Mouse (Mus musculus): ENCODE results near the gene Alkbh2.

The Alkbh2 gene

DNA sequence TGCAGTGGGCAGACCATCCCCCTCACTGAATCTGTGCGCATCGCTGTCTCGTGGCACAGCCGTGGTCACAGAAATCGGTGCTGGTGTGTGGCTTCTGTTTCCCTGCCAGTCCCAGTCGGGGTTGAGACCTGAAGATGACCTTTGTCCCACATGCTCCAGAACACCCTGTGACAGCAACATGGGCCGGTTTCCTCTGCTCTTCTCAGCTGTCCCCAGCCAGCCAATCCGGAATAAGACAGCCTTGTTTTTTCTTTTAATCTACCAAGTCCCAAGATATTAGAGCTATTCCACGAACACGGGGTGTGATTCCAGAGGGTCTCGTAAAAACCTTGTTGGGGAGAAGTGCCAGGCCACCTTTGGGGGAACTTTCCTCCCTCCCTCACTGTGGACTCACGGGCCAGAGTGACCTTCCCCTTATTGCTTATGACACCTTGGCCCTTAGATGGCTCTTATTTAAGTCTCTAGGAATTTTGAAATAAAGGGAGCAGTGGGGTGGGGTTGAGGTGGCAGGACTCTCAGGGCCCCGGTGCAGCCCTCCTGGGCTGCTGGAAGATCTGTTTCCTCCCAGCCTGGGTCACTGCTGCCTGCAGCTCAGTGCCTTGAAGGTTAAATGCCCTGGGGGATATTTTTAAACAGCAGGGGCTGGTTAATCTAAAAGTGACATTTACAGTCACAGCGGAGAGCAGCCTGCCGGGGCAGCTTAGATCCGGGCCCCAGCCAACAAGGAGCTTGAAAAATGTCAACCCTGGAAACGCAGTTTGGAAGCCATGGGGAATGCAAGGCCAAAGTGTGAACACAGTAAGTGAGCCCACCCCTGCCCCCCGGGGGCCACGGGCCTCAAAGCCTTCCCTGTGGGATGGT, 18.2 kb upstream of the Alkbh2 start, which contains the start of gene Acacb:
TSS of gene Acacb (plus strand) at position 508 of the 861 bp plus-strand sequence.
- DNase-seq (ENCODE audit: low read depth, low spot score): no peak

DNA sequence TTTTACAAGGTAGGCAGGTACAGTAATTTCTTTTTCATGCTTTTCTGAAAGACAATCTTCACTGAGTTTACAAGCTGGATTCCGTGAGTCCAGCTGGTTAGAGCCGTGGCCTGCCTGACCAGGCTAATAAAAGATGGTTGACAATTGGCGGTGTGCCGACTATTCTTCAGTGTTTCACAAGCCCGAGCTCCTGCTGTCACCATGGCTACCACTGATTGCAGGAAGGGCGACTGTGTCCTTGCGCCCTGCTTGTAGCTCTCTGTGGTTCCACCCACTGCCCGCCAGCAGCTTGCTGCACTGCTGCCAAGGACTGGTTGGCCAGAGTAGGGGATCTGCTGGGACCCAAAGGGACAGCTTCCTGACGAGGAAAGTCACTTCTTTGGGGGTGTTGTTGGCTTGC, 11.2 kb upstream of the Alkbh2 start:
- DNase-seq (ENCODE audit: low read depth, low spot score): no peak

DNA sequence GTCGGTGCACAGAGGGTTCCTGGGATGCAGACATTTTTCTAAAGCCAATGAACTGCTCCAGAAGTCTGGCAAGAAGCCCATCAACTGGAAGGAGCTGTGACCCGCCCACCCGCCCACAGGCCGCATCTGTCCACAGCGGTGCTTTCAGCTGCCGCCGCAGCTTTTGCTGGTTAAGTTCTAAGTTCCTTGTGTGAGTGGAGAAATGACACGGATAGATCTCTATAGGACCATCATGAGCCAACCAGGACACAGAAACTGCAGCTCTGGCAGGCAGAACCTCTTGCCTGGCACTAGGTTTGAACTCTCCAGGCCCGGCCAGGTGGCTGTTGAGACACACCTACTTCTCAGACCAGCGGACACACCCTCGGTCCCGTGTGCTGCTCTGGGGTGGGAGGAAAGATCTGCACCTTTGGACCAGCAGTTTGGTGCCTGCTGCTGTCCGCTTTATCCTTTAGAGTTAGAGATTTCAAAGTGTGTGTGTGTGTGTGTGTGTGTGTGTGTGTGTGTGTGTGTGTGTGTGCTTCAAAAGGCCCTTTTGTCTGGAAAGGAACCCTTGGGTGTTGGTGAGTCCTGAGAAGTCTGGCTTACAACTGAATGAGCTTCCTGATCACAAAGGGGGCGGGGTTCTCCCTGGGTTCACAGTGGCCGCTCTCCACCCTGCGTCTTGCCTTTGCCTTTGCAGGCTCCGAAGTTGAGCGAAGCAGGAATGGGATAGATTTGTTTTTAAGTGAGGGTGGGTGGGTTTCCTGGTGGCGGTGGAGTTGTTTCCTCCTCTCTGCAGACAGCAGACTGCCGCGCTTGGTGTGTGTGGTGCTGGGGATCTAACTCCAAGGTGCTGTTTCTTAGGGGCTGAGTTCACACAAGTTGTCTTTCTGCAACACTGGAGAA, 10.5 kb upstream of the Alkbh2 start:
- DNase-seq (ENCODE audit: low read depth, low spot score): no peak

DNA sequence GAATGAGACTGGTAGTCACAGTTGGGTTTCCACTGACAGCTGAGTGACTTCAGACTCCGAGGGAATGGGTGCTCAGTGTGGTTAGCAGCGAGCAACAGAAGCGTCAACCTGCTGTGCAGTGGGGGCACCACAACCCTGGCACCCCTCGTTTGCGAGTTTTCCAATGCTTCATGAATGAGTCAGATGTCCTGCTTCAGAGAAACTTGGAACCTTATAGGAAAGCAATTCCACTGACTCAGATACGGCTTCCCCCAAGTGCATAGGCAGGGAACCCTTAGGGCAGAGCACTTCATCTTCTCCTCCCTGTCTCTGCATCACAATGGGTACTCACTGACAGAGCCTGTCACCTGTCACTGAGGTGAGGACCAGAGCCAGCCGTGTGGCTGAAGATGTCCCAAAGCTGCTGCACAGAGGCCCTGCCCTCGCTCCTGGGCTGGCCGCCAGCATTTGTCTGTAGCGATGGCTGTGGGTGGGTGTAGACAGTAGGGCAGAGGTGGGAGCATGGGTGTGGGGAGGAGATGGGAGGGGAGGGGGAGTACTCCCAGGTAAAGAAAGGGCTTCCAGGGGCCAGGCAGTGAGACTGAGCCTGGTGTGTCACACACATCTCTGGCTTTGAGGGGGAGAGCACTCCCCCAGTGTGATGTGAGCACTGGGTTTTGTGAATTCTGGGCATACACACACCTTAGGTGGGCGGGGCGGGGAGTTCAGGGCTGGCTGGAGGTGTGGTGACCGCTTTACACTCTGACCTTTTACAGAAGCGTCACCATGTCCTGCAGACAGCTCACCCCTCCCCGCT, 9.7 kb upstream of the Alkbh2 start:
- DNase-seq (ENCODE audit: low read depth, low spot score): no peak

DNA sequence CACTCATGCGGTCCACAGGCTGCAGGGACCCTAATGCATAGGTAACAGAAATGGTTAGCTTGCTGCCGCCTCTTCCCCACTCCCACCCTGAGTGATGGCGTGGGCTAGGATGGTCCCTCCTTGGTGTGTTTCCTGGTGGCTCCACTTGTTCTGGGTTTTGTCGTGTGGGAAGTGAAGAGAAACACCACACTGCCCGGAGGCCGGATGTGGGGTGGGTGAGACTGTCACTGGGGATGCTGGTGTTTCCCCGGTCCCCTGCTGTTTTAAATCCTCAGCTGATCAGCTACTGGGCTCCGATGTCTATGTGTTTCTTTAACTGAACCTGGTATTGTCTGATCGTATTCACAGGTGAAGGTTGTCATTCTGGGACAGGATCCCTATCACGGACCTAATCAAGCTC, 7.5 kb upstream of the Alkbh2 start:
- peak; percentile 66 for DNase-seq (ENCODE audit: low read depth, low spot score)

DNA sequence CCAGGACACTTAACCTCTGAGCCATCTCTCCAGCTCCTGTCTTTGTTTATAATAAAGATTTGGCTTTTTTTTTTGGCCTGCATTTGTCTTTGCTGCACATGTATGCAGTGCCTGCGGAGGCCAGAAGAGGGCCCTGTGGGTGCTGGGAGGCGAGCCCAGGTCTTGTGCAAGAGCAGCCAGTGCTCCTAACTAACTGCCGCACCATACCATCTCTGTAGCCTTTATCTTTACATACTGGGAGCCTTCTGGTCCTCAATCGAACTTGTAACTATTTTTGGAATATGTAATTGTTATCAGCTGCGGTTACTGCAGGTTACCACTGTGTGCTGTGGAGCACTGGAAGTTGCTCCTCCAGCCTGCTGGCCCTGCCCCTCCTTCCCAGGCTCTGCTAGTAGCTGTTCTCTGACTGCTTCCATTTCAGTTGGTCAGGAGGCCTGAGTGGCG, 6.1 kb upstream of the Alkbh2 start:
- no peak for DNase-seq (ENCODE audit: low read depth, low spot score)

DNA sequence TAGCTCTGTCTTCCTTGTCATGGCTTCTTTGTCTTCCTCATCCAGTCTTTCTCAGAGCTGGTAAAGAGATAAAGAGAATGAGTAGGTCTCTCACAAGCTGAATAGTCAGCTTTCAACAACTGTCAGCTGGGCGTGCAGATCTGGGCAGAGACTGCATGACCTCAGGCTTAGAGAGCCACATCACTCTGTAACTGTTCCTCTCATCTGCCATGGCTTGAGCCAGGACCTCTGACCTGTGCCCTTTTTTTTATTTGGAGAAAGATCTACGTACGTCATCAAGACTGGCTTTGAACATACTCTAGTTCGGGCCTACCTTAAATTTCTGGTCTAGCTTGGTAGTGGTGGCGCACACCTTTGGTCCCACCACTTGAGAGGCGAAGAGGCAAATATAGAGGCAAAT, 4.8 kb upstream of the Alkbh2 start:
- DNase-seq (ENCODE audit: low read depth, low spot score): no peak

DNA sequence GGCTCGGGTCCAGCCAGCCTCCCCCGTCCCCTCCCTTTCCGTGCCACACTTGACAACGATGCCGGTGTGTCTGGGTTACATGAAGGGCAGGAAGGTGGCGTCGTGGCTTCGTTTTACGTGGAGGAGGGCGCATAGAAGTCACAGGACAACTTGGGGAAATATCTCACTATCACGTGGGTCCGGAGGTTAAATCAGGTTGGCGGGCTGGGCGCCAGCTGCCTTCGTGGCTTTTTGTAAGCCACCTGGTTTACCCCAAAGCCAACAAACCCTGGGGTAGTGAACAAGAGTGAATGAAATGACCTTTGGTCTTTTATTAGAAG, 3.5 kb upstream of the Alkbh2 start:
- DNase-seq (ENCODE audit: low read depth, low spot score): peak; percentile 91

DNA sequence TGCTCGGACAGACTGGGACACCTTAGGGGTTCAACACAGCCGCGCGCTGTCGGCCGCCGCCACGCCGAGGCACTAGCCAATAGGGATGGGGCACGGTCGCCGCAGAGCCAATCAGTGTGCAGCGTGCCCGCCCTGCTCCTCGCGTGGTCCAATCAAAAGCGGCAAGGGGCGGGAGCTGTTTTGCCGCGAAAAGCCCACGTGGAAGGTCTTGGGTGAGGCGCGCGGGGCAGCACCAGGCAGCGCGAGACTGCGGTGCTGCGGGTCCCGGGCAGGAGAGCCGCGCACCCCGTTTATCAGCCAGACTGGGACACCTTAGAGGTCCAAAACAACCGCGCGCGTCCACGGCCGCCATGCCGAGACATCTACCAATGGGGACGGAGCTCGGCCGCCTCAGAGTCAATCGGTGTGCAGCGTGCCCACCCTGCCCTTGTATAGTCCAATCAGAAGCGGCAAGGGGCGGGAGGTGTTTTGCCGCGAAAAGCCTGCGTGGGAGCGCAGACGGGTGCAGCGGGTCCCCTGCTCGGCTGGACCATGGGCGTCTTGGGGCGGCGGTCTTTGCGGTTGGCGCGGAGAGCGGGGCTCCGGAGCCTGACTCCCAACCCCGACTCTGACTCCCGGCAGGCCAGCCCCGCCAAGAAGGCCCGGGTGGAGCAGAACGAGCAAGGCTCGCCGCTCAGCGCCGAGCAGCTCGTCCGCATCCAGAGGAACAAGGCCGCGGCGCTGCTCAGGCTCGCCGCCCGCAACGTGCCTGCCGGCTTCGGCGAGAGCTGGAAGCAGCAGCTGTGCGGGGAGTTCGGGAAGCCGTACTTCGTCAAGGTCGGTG, 2.9 kb upstream of the Alkbh2 start:
- peak; percentile 94 for DNase-seq (ENCODE audit: low read depth, low spot score)

DNA sequence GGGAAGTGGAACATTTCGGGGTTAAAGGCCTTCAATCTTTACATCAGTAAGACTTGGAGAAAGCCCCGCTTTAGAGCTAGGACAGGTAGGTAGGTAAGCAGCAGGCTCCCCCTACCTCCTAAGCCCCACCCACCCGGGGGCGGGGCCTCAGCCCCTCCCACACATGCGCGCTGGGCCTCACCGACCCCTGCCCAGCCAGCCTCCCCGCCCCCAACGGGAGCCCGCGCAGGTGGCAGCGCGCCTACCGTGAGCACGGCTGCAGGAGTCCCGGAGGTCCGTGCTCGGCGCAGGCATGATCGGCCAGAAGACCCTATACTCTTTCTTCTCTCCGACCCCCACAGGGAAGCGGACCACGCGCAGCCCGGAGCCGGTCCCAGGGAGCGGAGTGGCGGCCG, 2.2 kb upstream of the Alkbh2 start, which contains the start of gene Ung:
TSS of gene Ung (plus strand) at position 176 of the 395 bp plus-strand sequence.
- peak; percentile 86 for DNase-seq (ENCODE audit: low read depth, low spot score)

DNA sequence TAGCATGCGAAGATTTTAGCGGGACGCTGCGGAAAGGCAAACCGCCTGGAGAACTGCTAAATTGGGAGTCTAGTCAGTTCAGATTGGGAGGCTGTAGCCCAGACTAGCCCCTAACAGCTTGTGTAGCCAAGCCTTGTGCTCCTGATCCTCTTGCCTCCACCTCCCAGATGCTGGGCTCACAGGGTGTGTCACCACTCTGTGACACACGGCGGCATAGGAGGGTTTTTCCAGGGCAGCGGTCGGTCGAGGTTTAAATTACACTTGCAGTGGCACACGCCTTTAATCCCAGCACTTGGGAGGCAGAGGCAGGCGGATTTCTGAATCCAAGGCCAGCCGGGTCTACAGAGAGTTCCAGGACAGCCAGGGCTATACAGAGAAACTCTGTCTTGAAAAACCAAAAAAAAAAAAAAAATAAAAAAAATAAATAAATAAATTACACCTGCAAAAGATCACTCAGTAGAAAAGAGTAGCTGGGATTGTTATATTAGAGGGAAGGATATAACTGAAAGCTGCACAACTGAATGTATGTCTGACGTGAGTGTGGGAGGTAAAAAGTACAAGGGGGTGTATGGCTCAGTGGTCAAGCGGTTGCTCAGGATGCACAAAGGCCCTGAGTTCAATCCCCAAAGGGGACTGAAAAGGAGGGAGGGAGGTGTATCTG, 1.7 kb upstream of the Alkbh2 start:
- peak; percentile 27 for DNase-seq (ENCODE audit: low read depth, low spot score)

DNA sequence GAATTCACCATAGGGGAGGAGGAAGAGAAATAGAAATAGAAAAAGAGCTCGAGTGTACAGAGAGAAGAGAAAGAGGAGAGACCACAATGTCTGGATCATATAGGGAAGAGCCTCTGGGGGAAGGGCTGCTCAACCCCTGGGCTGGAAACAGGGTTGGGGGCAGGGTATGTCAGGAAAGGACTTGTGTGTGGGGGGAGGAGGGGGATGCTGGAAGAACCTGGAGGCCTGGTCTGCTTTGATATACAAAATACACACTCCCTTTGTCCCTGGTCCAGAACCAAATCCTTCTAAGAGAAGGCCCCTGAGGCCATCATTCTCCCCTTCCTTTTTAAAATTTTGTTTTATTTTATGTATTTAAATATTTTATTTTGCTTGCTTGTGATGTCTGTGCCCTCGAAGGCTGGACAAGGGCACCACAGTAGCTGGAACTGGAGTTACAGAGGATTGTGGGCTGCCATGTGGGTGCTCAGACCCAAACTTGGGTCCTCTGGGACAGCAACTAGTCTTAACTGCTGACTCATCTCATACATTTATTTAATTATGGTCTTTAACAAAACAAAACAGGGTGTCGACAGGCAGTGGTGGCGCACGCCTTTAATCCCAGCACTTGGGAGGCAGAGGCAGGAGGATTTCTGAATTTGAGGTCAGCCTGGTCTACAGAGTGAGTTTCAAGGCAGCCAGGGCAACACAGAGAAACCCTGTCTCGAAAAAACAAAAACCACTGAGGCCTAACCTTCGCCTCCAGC, 1.3 kb downstream of the Alkbh2 start:
- DNase-seq (ENCODE audit: low read depth, low spot score): no peak

DNA sequence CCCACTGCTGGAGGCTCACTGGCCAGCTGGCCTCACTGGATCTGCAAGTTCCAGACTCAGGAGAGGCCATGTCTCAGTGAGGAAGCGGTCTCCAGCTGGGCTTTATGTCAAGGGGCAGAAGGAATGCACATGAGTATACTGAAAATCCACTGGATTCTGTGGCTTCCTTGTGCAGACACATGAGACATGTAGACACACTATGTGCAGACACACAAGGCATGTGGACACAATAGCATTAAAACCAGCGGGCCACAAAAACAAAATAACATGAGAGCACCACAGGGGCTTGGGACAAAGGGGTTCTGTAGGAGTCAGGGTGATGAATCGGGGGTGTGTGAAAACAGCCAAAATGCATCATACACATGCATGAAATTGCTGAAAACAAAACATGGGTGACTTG, 2.0 kb downstream of the Alkbh2 start:
- no peak for DNase-seq (ENCODE audit: low read depth, low spot score)

DNA sequence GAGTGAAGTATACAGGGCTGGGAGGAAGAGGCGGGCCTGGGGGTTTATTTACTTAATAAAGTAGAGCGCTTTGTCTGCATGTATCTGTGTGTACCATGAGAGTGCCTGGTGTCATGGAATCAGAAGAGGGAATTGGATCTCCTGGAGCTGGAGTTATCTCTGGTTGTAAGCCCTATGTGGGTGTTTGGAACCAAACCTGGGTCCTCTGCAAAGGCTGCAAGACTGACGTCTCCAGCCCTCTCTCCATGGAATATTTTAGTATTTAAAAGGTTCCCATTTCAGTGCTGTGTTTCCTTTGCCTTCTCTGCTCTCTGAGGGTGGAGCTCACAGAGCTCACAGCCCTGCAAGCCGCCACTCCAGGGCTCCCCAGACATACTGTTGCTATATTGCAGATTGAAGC, 8.2 kb downstream of the Alkbh2 start:
- no peak for DNase-seq (ENCODE audit: low read depth, low spot score)

DNA sequence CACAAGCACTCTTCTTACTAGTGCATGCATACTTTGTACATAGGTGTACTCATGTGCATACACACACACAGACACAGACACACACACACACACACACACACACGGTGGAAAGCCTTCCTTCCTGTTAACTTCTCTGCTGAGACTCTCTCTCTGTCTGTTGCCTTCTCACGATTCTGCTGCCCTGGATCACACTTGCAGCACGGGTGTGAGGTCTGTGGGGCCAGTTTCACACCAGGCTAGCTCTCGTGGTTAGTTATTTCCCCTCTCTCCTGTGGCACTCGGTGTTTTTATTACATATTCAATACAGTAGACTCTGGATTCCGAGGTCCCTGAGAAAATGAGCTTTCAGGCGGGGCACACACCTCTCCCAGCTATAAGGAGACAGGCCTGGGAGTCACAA, 11.4 kb downstream of the Alkbh2 start:
- no peak for DNase-seq (ENCODE audit: low read depth, low spot score)

DNA sequence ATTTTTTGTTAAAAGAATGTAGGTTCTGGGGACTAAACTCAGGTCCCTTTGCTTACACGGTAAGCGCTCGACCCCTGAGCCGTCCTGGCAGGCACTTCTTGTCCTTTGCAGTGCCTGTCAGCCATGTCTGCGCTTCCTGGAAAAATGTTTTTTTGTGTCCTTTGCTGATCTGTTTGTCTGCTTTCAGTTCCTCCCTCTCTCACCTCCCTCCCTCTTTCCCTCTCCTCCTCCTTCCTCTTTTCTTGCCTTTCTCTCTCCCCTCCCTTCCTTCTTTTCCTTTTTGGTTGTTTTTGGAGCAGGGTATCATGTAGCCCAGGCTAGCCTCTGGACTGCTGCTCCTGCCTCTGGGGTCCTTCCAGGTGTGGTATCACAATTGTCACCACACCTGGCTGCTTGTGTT, 13.0 kb downstream of the Alkbh2 start:
- no peak for DNase-seq (ENCODE audit: low read depth, low spot score)

DNA sequence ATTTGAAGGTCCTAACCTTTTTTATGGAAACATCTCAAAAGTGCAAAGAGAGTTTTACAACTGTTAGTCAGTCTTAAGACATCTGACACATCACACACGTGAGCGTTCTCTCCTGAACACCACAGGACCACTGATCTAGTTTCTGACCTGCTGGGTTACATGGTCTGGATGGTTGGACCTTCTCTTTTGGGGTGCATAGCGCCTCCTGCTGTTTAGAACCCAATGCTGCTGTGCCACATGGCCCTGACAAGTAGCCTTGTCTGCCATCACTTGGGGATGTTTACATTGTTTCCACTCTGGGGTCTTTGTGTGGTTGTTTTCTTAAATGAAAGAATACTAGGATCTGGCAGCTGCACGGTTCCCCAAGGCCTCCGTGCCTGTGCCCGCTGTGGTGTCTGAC, 14.7 kb downstream of the Alkbh2 start:
- DNase-seq (ENCODE audit: low read depth, low spot score): no peak

DNA sequence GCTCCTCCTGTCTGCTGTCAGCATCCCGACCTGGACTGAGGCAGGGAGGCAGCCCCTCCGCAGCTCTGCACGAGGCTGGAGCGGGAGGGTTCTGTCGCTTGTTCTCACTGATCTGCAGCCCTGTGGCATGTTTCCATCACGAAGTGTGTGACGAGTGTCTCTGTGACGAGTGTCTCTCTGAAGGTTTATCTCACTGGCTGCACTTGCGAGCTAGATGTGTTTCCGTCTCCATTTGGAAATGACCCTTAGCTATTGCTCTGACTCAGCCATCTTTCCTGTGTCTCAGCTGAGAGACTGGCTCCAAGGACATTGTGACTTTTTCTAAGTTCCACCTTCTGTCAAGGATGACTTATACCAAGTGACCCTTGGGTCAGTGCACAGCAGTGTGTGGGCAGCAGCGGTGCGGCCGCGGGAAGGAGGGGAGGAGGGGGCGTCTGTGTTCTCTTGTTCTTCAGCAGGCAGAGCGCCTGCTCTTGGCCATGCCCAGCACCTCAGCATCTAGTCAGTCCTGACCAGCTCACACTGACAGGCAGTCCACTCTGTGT, 21.6 kb downstream of the Alkbh2 start:
- DNase-seq (ENCODE audit: low read depth, low spot score): no peak

DNA sequence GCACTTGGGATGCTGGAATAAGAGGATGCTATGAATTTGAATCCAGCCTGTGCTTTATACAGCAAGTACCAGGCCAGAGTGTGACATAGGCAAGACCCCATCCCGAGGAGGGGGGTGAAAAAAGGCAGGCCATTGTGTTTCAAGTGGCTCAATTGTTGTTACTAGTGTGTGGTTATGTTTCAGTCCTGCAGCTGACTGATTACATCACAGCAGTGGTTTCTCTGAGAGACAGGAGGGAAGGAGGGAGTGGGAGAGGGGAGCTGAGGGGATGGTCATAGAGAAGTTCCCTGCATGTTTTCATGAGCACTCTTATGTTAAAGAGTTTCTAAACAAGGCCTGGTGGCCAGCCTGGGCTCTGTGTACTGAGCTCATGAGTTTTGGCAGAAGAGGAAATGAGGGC, 25.2 kb downstream of the Alkbh2 start:
- no peak for DNase-seq (ENCODE audit: low read depth, low spot score)
